Mouse (Mus musculus) spleen, adult 18-20 months (tissue): ENCODE data around the gene Pls1.

Experiments
- DNase-seq, 2 experiments: peaks; one replicate each; pipeline ENCODE4 v3.0.0; 2022; ENCODE audit warnings: mixed read lengths in 2 of 2

The Pls1 gene

DNA sequence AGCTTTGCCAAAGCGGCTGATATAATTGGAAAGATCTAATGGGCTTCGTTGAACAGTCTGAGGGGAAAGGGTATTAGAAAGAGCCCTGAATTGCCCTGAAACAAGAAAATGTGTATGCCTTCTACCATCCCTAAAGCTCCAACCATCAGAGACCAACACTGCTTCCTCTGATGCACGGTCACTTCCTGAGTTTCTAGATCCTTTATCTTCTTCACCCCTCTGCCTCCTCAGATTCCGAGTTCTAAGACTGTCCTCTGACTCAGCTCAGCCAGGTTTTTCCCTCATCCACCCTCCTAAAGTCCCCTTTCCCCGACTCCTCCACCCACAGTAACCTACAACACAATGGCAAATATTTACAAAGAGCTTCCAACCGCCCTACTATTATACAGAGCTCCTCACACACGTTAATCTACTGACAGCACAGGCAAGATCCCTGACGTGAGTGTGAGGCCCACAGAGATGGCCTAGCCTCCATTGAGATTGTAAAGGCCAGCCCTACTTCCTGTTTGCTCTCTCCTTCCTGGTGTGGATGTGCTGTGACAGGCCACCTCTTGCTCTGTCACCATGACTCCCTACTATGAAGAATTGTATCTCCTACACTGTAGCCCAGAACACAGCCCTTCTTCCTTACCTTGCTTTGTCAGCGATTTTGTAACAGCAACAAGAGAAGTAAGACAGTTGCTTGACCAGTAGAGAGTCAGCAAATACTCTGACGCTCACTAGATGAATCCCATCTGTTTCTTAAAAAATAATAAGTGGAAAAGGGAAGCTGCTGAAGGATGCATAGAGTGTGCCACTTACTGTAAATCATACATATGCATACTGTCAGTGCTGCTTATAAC lies 43.3 kb downstream of the Pls1 start:
- DNase-seq: no peak

GRCm38 (mm10) chr9:95796323-95796722 lies 48.8 kb downstream of the Pls1 start:
- no peak for DNase-seq

DNA sequence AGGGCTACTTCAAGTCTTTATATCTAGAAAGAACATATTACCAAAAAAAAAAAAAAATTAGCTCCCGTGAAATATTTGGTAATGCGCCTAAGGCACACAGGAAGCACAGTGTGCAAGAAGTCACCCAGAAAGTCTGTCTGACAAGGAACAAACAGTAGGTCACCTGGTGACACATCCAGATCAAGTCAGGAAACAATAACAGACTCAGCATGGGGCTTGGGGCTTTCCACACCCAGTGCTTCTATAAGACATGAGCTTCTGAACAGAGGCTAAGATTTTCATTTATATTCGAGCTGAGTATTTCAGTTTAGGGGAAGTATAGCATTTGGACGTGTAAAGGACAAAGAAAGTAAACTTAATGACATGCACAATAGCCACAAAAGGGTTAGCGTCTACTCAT lies 49.3 kb downstream of the Pls1 start:
- no peak for DNase-seq

DNA sequence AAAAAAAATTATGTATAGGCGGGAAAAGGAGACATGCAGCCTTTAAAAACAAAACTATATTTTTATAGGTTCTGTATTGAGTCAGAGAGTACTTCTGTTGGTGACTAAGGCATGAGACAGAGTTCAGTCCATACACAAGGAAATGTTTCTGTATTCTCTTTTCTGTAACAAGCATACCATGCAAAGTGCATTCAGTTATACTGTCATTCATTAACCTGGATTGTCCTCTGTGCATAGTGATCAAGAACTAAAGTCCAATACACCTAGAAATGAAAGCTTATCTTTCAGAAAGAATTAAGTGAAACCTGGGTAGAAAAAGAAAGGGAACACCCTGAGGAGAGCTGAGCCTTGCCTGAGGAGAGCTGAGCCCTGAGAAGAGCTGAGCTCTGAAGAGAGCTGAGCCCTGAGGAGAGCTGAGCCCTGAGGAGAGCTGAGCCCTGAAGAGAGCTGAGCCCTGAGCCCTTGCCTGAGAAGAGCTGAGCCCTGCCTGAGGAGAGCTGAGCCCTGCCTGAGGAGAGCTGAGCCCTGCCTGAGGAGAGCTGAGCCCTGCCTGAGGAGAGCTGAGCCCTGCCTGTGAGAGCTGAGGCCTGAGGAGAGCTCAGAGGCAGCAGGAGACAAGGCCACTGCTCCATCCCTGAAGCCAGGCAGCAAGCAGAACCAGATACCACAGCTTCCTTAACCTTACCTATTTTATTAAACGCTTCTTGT lies 49.9 kb downstream of the Pls1 start:
- no peak for DNase-seq

DNA sequence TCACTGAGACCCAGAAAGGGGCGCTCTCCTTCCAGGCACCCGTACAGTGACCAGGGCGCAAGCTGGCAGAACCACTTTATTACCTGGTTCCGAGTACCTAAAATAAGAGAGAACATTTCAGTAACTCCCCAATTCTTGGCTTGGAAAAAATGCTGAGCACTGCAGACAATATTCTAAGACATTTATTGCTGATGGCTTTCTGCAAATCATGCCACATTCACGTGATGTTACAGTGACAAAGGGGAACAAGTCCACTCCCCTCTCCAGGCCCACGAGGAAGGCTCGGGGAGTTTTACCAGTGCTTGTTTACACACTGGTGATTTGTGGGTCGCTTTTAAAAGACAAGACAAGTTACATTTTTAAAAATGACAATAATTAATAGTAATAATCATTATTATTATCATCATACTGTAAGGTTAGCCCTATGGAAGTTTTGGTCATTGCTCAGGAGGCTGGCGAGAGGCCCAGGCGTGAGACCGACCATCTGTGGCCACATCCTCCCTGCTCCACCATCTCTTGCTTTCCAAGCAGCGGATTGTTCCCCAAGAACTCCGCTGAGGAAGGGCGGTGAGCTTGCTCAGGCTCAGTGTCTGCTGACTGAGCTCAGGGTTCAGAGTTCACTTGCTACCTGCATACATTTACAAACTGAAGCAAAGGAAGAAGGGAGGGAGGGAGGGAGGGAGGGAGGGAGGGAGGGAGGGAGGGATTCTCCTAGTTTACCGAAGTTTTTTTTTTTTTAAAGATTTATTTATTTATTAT lies 50.9 kb downstream of the Pls1 start:
- no peak for DNase-seq

- DNase-seq: no peak
Measured at GRCm38 (mm10) chr9:95784888-95785511, 60.1 kb downstream of the Pls1 start.

GRCm38 (mm10) chr9:95783646-95784293 lies 61.3 kb downstream of the Pls1 start:
- DNase-seq: no peak

GRCm38 (mm10) chr9:95771671-95772070 lies 73.4 kb downstream of the Pls1 start:
- DNase-seq: no peak

DNA sequence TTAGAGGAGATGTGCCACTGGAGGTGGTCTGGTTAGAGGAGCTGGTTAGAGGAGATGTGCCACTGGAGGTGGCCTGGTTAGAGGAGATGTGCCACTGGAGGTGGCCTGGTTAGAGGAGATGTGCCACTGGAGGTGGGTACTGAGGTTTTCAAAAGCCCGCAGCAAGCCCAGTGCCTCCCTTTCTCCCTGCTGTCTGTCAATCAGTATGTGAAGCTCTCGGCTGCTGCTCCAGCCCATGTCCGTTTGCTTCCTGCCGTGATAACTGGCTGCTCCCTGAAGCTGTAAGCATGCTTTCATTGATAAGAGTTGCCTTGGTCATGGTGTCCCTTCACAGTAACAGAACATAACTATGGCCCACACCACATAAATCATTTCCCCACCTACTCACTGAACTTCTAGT lies 81.9 kb downstream of the Pls1 start:
- DNase-seq: no peak

DNA sequence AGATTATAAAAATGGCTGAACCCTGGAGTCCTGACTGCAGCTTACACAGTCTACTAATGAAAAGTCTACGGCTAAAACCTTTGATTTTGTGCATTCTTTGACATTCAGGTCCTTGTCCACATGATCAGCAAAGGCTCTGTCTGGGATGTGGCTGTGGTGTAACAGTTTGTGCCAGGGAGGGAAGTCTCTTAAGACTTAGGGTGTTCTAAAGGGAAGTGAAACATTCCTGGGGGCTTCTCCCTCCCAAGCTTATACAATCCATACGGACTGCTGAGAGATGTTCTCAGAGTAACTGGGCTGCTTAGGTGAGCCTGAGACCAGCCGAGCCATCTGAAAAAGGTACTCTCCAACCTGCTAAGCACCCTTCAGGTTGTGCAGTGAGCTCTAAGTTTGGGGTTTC lies 82.9 kb downstream of the Pls1 start:
- no peak for DNase-seq

DNA sequence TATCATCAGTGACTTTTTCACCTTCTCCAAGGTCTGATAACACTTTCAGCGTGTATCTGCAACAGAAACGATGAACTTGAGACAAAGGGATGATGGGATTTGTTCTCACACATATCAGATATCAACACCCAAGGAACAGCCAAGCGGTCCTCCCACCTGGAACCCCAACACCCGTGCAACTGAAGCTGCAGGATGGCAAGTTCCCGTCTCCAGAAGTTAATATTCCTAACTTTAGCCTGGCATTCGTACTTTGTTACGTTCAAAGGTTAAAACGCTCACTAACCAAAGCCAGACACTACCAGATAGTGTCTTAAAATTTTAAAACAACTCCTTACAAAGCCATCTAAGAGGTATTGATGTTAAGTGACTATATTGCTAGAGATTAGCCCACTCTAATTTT lies 83.7 kb downstream of the Pls1 start:
- DNase-seq: no peak

GRCm38 (mm10) chr9:95750746-95751145 lies 94.4 kb downstream of the Pls1 start:
- DNase-seq: no peak

DNA sequence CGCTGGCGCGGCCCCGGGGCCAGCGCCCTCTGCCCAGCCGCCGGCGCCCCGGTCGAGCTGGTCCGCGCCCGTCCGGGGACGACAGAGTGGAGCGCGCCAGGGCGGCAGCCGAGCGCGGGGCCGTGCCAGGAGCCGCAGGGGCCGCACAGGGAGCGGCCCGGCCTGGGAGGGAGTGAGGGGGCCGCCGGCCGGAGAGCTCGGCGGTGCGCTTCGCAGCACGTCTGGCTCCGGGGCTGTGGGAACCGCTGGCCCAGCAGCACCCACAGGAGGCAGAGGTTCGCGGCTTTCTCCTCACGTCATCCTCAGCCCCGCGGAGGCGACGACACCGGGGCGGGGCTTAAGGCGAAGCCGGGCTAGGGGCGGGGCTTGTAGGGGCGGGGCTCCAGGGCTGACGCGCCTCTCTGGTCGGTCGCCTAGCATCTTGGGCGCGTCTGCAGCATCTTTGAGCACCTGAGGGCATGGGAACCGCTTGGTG lies 95.0 kb downstream of the Pls1 start, which contains the start of gene Trpc1:
Gene Trpc1, minus strand, starts transcription at position 339 of the 475 bp plus-strand sequence.
- peak; percentile 38 to 59 for DNase-seq

- peak in 1 of 2 experiments; percentile 4 for DNase-seq
Measured at GRCm38 (mm10) chr9:95749461-95749928, 95.6 kb downstream of the Pls1 start.

- DNase-seq: no peak
Measured at GRCm38 (mm10) chr9:95747298-95747697, 97.8 kb downstream of the Pls1 start.

- no peak for DNase-seq
Measured at GRCm38 (mm10) chr9:95744845-95745613, 100.1 kb downstream of the Pls1 start.

- DNase-seq: no peak
Measured at GRCm38 (mm10) chr9:95736238-95736637, 108.9 kb downstream of the Pls1 start.

- DNase-seq: no peak
Measured at GRCm38 (mm10) chr9:95712574-95712973, 132.5 kb downstream of the Pls1 start.

- no peak for DNase-seq
Measured at GRCm38 (mm10) chr9:95708943-95709342, 136.2 kb downstream of the Pls1 start.

GRCm38 (mm10) chr9:95705371-95705770 lies 139.7 kb downstream of the Pls1 start:
- DNase-seq: no peak

DNA sequence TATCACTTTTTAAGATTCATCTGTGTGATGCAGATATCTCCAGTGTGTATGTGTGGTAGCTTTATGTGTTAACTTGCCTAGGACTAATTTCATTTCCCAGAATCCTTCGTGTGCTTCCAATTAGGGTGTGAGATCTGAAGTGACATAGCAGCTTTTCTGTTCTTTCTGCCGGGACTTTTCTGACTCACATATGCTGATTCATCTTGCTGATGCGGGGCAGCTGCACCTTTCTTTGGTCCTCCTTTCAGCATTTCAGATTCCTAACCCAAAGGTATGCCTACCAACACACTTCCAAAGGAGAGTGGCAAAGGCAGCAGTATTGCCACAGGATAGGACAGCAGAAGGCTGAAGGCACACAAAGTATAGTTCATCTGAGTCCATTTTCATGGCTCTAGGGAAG lies 141.0 kb downstream of the Pls1 start:
- DNase-seq: no peak
